Mouse (Mus musculus) retina, postnatal 1 day (tissue): ENCODE measurements around the gene 1700057G04Rik.

Experiments used
- DNase-seq: peaks from one replicate; pipeline ENCODE4 v3.0.0-alpha.2; 2012

Gene 1700057G04Rik

DNA sequence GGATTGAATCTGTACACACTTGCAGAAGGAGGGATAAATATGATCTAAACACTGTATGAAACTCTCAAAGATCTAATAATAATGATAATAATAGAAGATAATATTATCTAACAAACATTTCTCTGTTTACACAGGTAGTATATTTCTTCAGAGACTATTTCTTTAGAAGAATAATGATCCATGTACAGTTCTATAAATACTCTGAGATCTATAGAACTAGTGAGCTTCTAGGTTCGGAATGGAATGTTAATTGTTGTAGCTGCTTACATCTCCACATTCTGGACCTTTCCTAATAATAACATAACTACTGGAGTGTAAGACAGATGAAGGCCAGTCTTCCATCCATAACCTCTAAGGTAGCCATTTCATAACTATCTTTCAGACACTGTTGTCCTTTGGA lies at the start of gene 1700057G04Rik:
Gene 1700057G04Rik (plus strand): TSS at position 301 of the 400 bp plus-strand sequence.
- DNase-seq = no peak

DNA sequence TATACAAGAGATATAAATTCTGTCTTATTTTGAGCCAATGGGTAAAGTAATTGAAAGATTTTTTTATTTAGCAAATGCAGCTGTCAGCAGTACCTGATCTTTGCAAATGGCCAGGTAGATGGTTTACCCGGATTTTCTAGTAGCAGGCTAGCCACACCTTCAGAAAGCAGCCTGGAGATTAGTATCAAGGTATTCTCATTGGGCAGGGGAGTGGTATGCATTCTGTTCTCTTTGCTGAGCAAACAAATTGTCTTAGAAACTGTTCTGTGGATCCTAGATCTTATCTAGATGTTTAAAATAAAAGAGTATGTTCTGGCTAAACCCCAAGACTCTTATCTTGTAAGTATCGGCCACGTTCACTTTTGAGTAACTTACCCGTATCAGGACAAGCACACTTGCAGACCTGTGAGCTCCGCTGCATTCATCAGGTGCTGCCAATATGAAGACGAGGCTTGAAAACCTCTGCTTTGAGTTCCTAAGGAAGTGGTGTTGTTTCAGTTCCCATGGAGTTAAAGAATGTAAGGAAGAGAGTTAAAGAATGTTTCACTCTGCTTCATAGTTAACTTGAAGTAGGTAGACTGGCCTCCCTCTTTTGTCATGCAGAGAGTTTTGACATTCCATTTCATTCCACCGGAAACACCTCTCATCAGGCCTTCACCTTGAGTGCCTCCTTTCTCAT lies 48.6 kb upstream of the 1700057G04Rik start:
- no peak for DNase-seq

DNA sequence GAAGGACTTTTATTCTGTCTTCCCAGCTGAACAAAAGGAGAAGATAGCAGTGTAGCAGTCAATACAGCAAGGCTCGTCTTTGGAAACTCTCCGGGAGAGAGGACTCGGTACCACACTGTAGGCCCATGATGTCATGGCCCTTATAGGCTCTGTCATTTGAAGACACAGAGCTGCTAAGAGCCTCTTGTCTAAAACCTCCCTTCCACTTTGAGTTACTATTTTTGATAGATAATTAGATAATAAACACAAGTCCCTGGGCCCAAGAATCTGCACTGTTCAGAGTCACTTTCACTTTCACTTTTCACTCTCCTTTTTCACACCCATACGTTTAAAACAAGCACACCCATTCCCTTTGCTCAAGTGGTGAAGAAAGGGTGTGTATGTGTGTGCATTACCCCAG lies 43.5 kb upstream of the 1700057G04Rik start:
- no peak for DNase-seq

DNA sequence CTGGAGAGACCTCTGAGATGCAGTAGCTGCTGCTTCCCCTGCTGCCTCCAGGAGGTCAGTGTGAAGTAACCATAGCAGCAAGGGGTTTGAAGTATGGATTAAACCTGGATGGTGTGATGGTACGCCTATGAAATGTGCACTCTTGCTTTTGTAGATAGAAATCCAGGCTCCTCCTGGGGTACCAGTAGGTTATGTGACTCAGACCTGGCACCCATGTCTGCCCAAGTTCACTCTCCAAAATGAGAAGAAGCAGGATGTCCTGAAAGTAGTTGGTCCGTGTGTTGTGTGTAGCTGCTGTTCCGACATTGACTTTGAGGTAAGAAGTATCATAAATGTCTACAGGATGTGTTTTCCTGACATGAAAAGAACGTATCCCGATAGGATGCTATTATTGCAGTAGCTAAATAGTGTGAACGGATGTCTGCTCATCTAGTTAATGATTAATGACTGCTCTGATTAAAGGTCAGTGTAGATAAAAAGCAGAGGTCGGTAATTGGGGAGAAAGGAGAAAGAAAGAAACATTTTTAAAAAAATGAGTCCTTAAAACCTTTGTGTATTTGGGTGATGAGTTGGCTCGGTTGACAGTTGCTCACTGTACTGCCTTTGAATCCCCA lies 42.5 kb upstream of the 1700057G04Rik start:
- no peak for DNase-seq

DNA sequence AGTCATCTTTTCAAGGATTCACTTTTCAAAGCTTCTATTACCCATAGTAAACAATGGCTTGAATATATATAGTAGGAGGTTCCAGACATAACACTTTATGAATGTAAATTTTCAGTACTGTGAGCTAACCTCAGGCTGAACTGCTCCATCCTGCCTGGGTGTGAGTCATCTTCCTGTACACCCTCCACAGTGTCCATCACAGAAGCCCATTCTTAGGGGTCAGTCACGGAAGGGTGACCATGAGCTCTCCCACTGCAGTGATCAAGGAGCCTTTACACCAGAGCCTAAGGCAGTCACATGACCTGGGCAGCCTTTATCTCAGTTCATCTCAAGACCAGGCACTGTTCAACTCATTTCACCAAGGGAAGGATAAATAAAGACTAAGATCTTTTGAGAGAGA lies 41.4 kb upstream of the 1700057G04Rik start:
- no peak for DNase-seq

DNA sequence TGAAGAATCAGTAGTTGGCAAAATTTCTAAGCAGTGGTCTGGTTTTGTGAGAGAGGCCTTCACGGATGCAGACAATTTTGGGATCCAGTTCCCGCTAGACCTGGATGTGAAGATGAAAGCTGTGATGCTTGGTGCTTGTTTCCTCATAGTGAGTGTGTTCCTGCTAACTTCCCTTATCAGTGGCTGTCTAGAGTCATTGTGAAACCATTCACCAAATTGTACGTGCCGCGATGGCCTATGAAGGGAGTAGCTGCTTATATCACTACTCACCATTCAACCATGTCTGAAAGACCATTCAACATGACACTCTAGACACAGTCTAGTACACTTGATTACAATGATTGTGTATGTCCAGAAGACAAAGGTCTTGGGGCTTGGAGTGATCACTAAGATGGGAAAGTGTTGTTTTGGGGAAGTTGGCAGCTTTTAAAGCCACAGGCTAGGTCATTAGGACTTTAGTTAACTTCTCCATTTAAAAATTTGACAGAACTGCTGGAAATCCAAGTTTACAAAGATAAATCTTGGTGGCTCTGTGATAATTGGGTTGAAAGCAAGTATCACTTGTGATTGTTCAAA lies 39.3 kb upstream of the 1700057G04Rik start:
- DNase-seq = no peak

DNA sequence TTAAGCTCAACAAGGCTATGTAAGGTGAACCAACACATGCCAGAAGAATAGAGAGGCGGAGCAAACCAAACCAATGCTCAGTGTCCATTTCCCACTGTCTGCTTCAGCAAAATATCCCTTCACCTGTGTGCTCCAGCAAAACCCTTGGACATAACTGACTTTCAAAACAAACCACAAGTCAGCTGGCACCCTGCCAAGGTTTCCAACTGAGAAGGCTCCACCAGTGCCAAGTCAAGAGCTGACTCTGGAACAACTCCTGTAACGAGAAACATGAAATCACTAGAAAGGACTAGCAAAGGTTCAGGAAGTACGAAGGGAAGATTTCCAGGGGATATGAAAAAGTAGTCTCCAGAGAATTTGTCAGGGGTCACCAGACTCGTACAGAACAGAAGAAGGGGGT lies 38.2 kb upstream of the 1700057G04Rik start:
- DNase-seq = no peak

DNA sequence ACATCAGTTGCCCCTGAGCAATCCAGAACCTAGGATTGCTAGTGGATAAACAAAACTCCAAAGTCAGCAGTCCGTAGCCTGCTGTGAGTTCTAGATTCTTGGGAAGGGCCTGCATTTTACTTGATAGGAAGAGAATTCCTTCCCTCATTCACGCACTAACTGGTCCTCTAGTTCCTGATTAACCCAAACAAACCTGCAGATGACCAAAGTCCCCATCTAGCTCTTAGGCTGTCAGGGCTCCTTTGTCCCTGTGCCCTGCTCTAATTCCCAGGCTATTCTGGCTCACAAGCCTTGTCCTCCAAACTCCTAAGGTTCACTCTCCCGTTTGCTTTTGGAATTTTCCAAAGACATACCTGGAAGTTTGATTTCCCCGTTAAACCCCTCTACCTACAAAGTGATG lies 36.5 kb upstream of the 1700057G04Rik start:
- DNase-seq = no peak

DNA sequence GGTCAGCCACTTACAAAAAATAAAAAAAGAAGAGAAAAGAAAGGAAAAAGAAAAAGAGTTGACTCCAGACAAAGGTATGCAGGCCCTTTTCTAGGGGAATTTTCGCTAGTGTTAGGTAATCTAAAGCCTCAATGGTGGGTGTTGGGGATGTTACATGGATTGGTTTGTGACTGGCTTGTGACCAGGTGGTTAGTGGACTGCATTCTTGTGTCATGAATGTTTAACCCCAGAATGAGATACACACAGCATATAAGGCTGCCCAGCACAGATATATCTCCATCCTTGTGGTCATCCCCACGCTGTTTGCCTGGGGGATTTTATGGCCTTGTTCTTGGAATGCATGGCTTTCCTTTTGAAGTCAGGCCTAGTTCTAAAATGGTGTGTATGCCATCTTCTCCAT lies 35.9 kb upstream of the 1700057G04Rik start:
- DNase-seq = no peak

DNA sequence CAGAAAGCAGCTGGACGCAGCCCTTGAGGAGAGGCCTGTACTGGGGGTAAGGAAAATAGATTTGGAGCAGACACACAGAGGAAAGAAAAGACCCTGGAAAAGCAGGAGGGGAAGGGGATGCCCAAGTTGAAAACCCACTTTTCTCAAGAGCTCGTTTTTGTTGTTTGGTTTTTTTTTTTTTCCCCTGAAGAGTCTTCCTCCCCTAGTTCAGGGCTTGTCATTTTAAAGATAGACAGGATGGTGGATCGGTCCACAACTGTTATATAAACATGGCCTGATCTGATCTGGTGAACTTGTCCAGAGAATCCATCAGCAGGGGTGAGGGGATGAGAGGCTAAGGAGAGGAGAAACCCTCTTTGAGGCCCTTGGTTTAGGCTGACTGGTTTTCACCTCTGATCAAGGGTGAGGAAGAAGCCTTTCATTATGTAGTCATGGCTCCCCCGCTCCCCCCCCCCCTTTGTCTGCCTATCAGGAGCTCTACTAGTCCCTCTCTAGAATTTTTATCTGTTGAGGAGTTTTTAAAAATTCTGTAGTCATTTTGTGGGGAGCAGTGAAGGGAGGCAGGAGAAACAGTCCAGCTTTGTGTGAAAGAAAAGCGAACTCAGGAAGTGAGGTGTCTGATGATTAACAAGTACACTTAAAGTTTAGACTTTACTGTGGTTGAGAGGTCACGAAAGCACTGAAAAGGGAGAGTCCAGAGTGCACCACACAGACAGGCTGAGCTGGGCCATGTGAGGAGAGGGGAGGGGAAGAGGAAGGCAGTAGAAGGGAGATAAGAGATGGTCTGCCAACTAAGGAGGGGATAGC lies 35.0 kb upstream of the 1700057G04Rik start:
- DNase-seq = no peak

DNA sequence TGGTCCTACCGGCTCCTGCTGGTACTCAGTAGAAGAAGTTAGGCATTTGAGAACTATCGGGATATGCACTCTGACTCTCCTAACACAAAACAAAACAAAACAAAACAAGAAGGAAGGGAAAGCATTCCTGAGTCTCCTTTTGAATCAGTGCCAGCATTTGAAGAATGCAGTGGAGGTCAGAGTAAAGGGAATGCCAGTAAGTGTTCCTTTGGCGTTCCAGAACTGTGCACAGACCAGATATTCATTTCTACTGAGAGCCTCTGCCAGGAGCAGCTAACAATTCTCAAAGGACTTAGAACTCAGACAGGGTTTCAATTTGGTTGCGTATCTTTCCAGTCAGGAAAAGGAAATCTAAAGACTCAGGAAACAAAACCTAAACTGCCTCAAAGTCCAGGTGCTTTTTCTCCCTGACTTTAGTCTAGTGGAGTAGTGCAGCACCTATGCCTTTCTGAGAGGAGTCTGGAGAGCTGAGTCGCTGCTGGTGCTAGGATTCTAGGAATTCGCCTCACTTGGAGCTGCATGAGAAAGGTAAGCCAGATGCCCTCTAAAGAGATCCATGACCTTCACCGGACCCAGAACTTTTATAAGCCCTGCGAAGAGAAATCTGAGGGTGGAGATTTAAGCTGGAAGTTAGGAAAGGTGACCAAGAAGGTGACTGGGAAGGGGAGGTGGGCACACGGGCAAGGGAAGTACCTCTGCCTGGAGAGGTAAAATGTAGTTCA lies 33.5 kb upstream of the 1700057G04Rik start, which contains the start of gene Plscr2:
Gene Plscr2 (plus strand): TSS at position 117 of the 722 bp plus-strand sequence.
- DNase-seq = no peak

DNA sequence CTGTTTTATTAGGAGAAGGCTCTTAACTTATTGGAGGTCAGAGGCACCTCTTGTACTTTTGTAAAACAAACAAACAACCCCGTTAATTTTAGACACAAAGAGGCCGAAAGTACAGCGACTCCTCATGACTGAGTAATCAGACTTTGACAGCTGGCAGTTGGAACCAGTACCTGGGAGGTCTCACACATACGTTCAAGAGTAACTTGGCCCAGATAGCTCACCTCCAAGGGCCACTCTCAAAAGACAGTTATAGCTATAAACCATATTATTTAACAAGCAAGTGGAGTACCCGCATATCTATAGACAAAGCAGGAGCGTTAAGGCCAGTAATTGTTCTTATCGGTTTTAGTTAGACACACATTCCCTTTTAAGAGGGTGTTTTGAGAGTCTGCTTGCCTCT lies 32.8 kb upstream of the 1700057G04Rik start:
- no peak for DNase-seq

DNA sequence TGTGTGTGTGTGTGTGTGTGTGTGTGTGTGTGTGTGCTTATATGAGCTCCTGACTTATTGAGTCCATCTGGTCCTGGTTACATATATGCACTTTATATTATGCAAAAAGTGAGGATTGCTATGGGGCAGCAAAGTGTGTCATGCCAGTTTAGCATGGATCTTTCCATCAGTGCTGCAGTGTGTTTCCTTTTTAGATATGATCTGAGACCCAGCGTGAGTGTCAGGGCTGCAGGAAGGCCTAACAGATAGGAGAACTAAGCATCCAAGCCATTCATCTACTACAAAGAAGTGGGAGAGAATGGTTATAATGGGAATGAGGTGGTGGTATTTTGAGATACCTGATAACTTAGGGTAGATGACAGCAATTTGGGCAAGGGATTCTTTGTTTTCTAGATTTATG lies 29.1 kb upstream of the 1700057G04Rik start:
- DNase-seq = no peak

DNA sequence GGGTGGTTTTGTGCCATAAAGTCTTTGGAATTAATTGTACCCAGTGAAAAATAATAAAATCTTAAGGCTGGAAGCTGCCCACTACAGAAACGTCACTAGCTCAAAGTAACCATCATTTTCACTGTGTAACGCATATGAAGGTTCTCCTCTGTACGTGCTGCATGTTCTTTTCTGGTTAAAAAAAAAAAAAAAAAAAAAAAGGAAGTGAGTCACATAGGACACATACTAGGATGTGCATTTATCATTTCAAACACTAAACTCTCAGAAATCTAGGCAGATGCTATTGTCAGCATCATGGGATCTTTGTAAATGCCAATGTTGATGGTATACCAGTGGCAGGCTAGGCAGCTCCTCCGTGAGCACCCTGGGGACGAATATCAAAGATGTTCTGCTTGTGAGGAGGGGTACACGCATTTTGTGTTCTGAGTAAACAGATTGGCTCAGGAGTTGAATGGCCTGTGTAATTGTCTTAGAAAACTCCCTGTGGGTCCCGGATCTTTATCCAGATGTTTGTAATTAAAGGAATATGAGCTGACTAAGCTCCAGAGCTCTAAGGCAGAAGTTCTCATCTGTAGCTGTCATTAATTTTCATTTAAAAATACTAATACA lies 26.5 kb upstream of the 1700057G04Rik start:
- no peak for DNase-seq

DNA sequence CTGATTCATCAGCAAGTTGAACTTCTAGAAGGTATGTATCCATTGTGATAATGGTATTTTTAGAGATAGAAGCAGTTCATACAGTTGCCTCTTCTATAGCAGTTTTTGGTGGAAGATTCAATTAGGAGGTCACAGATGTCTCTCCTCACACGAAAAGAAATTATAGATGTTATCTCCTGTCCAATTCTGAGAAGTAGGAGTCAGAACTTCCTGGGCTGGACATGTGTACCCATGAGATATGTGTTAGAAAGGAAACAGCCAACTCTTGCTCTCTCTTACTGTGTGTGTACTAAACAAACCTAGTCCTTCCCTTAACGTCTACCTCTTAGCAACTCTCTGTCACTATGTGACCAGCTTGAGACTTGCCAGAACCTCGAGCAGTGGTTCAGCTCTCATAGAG lies 19.5 kb upstream of the 1700057G04Rik start:
- no peak for DNase-seq

DNA sequence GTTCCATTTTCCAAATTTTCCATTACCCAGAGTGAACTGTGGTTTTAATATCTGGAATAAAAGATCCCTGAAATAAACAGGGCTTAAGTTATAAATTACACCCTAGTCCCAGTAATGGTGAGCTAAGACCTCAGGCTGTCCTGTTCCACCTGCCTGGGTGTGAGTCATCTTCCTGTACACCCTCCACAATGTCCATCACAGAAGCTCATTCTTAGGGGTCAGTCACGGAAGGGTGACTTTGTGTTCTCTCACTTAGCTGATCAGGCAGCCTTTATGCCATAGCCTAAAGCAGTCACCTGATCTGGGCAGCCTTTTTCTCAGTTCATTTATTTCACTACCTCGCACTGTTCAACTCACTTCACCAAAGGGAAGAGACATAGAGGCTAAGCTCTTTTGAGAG lies 17.0 kb upstream of the 1700057G04Rik start:
- no peak for DNase-seq

DNA sequence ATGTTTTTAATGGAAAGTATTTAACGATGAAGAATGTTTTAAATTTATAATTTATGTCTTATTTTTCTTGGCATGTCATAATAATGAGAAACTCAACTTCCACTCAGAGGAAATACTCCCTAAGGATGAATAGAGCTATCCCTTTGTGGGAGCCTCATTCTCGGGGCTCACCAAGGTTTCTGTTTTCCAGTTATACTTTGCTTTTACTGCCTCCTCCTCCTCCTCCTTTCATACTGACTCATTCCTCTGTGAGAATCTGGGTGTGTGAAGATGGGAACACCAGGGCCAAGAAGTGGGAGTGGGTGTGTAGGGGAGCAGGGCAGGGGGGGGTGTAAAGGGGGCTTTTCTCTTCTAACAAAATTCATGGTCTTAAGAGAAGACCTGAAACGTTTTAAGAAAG lies 16.3 kb upstream of the 1700057G04Rik start:
- DNase-seq = no peak

DNA sequence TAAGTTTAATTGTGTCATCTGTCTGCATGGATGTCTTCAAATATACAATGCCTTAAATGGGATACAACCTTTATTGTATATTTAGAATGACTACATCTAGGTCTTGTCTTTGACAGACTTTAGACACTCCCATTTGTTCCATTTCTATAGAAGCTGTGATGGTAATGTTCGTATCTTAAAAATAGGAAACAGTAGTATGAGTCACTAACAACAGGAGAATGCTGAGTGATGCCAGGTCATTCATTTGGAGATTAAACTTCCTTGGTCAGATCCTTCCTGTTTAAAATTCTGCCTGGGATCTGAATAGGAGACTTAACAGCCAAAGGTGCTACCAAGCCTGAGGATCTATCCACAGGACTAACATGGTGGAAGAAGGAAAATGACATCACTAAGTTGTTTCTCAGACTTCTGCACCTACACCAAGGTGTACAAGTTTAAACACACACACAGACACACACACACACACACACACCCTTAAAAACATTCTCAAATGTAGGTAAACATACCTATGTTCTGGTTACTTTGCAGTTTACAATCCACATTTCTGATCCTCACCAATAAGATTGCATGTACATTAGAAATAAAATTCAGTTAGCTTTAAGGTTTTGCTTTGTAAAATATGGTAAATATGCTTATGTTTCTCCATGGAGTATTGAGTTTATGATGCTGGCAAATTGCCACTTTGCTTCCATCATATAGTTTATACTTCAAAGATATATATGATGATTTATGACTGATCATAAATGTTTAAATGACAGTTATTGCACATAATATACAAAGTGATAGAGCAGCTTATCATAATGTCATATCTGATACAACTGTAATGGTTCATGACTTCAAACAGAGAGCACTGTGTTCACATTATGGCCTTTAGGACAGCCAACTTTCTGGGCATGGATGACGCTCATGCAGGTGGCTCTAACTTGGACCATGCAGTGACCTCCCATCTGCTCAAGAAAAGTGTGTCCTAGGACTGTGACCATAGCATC lies 15.3 kb upstream of the 1700057G04Rik start:
- DNase-seq = no peak

DNA sequence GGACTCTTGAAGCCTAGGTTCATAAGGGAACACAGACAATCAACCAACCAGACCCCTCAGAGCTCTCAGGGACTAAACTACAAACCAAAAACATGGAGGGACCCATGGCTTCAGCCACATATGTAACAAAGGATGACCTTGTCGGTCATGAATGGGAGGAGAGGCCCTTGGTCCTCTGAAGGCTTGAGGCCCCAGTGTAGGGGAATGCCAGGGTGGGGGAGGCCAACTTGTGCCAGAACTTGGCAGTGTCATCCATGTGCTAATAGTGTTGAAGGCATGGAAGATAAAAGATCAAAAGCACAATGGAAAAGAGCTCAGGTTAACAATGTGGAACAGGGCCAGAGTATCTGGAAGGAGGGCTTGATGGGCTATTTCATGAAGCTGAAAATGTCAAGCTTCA lies 10.9 kb upstream of the 1700057G04Rik start:
- no peak for DNase-seq

DNA sequence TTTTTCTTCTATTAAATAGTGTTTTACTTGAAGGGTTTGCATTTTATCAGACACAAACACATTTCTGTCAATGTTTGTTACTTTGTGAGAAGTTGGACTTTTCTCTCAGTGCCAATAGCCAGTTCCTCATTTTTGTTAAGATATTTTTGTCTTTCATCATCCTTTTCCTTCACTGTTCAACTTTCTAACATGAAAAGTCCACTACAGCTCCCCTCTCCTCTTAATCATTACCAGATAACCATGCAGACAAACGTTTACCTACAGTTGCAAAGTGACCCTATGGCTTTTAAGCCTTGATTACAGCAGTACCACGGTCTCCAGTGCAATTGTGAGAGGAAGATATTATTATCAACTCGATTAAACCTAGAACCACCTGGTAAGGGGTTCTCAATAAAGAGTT lies 8.0 kb upstream of the 1700057G04Rik start:
- no peak for DNase-seq

DNA sequence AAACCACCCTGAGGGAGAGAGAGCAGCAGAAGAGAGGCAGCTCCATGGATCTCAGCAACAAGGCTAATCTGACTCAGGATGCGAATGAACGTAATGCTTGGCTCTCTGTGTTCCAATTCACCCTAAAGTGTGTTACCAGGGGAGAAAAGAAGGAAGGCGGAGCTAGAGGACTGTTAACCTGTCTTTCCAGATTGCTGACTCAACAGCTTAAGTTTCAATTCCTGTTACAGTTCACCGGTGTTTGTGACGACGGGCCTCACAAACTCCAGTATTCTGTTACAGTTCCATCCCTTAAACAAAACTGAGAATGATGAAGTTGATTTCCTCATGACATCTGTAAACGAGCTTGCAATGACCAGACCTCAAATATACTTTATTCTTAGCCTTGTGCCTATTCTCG lies 4.1 kb upstream of the 1700057G04Rik start:
- DNase-seq = no peak
